Mouse (Mus musculus) right cerebral cortex, postnatal 25 days (tissue): ENCODE results near the gene Tmc1.

Experiments used
- DNase-seq: peaks from one replicate; pipeline ENCODE4 v3.0.0; 2022

Tmc1 gene

DNA sequence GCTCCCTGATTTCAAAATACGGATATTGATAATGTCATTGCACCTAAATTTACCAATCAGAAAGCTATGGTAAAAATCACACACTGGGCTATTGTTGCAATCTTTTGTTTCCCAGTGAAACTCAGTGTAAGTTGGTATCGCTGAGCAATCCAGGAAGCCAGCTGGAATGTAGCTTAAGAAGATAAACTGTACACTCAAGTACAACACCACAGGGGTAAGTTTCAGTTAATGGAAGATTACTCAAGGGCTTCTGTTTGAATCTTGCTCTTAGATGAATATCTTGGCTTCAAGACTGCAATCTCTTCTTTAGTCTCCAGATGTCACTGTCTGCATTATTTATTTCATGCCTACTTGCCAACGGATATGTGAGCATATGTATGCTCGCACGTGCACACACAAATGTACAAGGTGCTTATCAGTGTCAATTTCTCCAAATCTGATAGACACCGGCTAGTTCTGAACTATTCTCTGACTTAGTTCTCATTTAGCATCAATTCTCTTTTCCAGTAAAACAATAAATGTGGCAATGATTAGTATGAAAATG lies 156.4 kb downstream of the Tmc1 start:
- no peak for DNase-seq

DNA sequence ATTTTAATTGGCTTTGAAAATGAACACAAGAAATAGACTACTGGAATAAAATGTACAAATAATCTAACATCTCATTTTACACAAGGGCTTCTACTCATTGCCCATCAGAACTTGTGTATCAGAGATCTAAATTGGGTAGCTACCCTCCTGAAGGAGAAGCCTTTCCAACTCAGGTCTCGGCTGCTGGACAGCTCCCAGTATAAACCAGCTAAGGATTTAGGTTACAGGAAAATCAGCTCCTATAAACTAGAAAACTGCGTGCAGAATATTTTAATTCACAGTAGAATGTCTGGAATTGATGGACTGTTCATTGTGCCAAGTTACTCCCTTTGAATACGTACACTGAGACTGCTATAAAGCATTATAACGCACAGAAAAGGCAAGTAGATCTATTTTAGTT lies 158.0 kb downstream of the Tmc1 start:
- DNase-seq = no peak

DNA sequence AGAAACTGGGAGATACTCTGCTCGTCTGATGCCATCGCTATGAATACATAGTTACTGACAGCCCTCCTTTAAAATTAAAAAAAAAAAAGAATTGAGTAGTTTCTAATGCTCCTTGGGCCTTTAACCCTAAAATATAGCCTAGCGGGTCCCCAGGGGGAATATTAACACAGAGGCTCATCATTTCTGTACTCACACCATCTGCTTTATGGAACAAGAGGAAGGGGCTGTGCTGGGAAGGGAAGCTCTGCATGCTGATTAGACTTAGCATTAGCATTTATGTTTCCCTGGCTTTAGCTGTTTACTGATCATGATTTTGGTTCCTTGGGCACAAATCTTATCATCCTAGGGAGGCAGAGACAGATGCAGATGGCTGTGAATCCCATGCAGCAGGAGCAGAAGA lies 159.0 kb downstream of the Tmc1 start:
- DNase-seq = no peak

DNA sequence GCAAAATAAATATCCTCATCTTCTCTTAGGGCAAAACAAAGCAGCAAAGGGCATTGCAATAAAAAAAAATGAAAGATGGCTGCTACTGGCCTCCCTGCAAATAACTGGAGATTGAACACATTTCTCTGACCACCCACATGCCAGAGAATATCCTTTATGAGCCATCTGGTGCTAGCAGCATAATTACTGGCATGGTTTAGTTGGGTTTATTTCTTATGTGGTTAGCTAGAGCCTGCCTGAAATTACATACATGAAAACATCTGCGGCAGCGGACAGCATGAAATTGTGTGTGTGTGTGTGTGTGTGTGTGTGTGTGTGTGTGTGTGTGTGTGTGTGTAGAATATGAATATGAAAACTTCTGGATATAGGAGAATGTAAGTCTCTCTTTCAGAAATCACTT lies 161.2 kb downstream of the Tmc1 start:
- DNase-seq = peak; percentile 26

DNA sequence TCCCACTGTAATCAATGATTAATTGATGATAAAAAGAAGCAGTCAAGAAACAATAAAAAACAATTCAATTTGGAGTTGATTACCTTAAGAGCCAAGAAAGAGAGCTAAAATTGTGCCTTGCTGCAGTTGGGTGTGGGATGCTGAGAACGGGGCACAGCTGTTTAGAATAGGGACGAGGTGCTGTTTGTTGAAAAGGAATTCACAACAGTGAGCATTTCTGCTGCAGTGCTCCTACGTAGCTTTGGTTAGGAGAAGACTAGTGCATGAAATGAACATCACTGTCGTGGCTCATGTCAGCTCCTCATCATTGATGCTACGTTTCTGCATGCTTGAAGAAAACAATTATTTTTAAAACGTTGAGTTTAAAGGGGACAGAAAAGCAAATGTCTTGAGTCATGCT lies 166.7 kb downstream of the Tmc1 start:
- no peak for DNase-seq

DNA sequence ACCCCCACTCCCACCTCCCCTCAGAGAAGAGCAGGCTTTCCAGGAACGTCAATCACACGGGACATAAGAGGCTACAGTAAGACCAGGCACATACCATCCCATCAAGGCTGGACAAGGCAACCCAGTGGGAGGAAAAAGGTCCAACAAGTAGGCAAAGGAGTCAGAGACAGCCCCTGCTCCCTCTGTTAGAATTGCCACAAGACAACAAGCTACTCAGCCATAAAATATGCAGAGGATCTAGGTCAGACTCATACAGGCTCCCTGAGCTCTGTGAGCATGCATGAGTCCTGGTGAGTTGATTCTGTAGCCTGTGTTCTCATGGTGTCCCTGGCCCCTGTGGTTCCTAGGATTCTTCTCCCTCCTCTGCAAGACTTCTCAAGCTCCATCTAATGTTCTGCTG lies 178.3 kb downstream of the Tmc1 start:
- no peak for DNase-seq

DNA sequence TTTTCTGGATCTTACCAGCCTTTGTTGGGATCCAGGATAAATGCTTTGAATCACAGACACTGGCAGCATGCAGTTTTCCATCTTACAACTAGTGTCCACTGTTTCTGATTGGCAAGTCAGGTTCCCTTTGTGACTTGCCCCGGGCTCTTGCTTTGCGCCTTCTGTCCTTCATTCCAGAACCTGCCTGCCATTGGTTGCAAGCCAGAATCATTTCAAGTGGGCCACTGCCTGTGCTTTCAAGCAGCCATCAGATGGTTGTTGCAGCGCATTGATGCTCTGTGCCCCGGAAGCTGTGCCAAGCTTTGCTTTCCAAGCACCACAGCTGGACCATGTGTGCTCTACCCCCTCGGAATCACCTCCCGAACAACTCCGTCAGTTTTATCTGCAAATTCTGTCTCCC lies 180.1 kb downstream of the Tmc1 start:
- no peak for DNase-seq

DNA sequence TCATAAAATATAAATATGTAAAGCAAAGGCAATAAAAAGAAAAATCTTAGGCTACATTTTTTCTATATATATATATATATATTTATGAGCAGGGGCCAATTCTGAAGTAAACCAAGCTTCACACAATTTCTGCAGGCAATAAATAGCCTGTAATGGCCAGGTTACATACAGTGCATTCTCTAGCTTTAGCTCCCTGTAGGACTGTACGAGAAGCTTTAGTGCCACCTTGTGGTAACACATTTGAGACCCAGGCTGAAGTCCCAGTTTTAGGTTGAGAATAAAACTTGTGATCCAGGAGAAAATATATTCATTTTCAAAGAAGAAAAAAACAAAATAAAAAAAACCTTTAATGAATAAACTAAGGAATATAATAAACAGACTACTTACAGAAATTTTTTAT lies 189.8 kb downstream of the Tmc1 start:
- peak; percentile 4 for DNase-seq

DNA sequence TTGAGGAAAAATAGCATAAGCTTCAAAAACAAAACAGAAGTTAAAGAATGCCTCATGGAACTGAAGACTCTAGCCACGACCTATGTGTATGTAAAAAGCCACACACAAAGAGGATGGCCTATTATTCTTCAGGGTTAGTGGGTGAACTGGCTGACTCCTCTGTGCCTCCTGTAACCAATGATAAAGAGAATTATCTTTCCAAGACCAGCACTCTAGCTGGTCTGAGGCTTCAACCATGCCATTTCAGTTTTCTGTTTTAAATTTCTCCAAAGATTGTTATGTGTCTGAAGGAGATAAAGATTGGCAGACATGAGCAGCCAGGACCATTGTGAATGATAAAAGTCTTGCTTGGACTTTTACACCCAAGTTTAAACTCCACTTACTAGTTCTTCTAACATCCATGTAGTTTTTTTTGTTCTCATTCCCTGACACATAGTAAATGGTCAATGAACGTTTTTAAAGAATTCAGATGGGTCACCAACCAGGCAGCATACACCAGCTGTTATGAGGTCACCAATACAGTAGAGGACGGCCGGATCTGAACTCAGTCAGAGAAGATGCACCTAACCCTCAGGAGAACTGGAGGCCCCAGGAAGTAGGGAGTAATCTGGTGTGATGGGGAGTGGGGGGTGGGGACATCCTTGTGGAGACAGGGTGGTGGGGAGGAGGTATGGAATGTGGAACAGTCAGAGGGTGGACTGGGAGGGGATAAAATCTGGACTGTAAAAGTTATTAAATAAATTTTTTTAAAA lies 192.2 kb downstream of the Tmc1 start:
- no peak for DNase-seq

DNA sequence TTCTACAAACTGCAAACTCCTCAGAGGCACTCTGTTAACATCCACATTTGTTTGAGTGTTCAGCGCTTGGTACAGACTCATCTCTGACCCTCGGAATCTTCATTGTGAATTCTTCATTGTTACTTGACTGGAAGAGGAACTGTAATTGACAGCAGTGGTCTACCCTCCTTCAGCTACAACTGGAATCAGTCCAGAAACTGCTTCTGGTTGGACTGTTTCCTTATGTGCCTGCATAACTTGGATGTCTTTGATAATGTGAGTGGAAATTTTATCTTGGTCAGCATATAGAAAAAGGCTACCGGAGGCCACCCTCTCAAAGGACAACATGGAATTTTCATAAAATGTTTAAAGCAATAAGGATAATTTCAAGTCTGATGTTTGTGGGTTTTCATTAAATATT lies 192.9 kb downstream of the Tmc1 start:
- DNase-seq = no peak

DNA sequence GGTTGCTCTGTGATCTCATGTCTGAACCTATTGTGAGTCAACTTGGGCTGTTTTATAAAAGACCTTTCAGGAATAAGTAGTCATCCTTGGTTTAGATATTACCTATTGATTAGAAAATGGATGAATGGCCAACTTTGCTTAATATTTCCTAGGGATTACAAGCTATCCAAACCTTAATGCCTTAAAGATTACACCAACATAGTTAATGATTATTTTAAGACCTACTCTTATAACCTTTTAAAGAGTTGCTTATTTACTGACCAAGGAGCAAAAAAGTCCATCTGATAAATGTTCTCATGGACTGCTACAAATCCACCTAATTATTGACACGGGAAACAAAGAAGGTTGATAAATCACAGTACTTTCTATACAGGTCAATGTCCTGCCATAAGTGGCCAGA lies 209.4 kb downstream of the Tmc1 start:
- DNase-seq = no peak
